Mouse (Mus musculus): ENCODE data around the gene Ints3. TPM values are rescaled to one million over a fixed set of nuclear protein-coding genes. Genes with fewer than 3 reads are reported as not detected.
A peak's percentile ranks its signal among the peaks of the same experiment; 100 is the strongest.

Ints3 gene
- 10 to 100 TPM; 15.6 to 18.0 (median 17.6) TPM for polyA plus RNA-seq (2017; shearing (Covaris generic))

- peak; percentile 99 for ATAC-seq
Measured at GRCm38 (mm10) chr3:90433381-90434020, at the start of gene Ints3. Gene Ints3 (minus strand): TSS chr3:90433622.

GRCm38 (mm10) chr3:90475831-90476611 lies 42.6 kb upstream of the Ints3 start, which contains the start of gene Ilf2:
Gene Ilf2 (plus strand): TSS chr3:90476126.
- peak; percentile 99 for ATAC-seq

DNA sequence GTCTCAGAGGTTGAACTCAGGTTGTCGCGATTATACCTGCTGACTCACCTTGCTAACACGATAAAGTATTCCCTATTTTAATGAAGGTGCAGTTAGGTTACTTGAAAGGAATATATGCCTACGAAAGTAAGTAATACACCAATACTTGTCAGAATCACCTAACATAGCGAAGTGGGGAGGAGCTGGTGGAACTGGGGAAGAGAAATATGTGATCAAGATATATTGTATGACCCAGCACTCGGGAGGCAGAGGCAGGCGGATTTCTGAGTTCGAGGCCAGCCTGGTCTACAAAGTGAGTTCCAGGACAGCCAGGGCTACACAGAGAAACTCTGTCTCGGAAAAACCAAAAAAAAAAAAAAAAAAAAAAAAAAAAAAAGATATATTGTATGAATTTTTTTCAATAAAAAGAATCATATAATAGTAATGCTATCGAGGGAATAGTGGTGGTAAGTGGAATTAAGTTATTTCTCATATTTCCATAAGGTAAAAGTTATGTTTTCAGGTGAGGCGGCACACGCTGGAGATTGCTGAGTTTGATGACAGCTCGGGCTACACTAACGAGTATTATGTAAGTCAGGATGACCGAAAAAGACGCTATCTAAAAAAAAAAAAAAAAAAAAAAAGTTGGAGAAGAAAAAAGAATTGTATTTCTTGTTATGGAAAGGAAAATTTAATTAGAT lies 41.9 kb upstream of the Ints3 start:
- ATAC-seq, result peak; percentile 5

DNA sequence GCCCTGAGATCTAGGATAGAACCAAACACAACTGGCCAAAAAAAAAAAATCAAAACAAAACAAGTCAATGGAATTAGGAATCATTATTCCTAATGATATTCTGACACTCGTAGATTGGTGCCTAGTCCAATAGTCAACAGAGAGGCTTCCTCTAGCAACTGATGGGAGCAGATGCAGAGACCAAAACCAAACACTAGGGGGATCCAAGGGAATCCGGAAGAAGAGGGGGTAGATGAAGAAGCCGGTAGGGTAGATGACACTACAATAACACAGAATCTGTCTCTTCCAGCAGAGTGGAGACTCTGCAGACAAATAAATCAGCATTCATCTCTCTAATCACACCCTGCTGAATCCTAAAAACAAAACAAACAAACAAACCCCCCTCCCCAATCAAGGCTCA lies 38.8 kb upstream of the Ints3 start:
- peak; percentile 56 for ATAC-seq

DNA sequence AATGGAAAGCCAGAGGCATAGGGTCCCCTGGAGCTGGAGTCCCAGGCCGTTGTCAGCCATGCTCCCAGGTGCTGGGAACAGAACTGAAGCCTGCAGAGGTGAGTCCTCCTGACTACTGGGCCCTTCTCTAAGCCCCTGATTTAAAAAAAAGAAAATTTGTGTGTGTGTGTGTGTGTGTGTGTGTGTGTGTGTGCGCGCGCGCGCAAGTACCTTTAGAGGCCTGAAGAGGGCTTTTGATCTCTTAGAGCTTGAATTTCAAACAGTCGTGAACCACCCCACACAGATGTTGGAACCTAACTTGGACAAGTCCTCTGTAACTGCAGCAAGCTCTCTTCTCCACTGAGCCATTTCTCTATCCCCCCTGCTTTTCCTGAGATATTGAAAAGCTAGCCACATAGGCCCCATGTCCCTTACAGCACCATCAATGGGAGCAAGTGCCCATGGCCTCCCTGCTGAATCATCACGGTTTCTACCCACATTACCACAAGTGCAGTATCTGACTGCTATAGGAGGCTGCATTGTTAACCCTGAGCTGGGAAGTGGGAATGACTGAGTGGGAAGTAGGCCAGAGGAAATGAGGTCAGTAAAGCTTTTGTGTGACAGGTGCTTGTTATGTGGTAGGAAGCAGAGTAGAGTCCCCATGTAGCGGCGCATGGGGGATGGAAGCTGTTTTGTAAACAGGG lies 34.3 kb upstream of the Ints3 start:
- ATAC-seq, result no peak

DNA sequence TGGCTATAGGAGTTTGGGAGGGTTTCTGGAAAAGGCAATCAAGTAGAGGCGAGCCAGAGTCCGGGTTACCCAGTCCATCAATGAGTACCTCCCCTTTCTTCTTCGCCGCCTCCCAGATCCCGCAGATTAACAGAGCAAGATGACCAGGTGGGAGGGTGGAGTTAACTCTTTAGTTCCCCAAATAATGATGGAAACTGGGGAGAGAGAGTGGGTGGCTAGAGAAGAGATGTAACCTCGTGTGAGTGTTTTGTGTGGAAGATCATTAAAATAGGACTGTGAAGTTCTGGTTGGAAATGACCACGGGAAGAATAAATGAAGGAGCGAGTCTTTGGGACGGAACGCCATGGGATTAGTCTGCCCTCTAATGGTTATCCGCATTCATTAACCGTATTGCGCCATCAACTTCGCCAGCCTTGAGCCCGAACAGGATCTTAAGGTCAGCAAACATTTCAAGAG lies 32.9 kb upstream of the Ints3 start:
- no peak for ATAC-seq

- peak; percentile 32 for ATAC-seq
Measured at GRCm38 (mm10) chr3:90465686-90466310, 32.4 kb upstream of the Ints3 start, which contains the start of gene Npr1. Gene Npr1 (minus strand): TSS chr3:90465866.

DNA sequence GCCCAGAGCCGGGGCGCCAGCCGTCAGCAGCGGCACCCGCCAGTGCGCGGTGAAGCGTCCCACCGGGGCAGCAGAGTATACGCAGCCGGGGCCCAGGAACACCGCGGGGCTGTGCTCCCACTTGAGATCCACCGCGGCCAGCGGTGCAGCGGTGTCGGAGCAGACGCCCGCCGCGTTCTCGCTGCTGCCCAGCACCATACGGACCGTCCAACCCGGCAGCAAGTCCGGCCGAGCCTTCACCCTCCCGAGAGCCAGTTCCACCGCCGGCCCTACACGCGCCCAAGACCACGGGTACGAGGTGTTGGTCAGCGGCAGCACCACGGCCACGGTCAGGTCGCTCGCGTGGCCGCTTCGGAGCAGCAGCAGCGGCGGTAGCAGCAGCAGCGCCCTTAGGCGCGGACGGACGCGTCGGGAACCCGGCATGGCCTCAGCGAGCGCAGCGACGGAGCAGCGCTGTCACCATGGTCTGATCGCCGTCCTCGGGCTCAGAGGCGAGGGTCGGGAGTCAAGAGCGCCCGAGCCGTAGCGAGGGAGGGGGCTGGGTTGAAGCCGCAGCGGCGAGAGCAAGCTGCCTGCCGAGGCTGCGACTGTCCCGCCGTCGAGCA lies 31.8 kb upstream of the Ints3 start:
- ATAC-seq, result peak; percentile 14

DNA sequence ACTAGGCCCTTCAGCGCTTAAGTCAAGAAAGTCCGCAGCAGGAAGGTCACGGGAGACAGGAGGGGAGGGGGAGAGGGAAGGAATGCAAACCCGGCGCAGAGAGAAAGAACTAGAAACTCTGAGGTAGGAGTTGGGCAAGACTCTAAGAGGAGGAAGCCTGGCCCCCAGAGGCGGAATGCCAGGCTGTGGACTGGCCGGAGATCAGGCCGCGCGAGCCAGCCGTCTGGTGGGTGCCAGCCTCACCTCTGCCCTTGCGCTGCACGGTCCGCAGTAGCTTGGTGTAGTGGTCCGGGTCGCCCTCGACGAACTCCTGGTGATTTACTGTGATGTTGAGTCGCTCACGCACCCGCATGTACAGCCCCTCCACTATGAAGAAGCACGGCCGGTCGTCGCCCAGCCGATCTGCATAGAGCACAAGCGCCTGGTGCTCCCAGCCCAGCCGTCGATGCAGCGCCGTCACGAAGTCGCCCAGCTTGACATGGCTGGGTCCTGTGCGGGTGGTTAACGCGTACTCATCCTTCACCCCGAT lies 31.2 kb upstream of the Ints3 start:
- no peak for ATAC-seq

GRCm38 (mm10) chr3:90462579-90462978 lies 29.2 kb upstream of the Ints3 start:
- no peak for ATAC-seq

GRCm38 (mm10) chr3:90461935-90462334 lies 28.5 kb upstream of the Ints3 start:
- no peak for ATAC-seq

- no peak for ATAC-seq
Measured at GRCm38 (mm10) chr3:90460315-90460714, 26.9 kb upstream of the Ints3 start.

DNA sequence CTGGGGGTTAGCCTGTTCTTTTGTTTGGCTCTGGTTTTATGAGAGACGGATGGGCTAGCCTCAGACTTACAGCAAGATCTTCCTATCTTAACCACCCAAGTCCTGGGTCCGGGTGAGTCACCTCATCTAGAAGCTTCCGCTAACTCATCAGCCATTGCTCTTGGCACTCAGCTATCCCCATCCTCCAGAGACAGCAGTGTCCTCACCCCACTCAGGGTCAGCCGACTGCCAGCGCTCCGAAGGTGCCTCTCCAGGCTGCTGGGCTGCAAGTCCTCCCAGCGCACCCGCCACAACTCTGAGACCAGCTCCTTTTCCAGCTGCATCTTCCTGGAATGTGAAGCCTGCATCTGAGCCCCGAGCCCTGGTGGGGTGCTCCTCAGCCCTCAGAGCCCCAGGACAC lies 26.3 kb upstream of the Ints3 start:
- ATAC-seq, result no peak

GRCm38 (mm10) chr3:90454931-90455330 lies 21.5 kb upstream of the Ints3 start:
- no peak for ATAC-seq

- peak; percentile 14 for ATAC-seq
Measured at GRCm38 (mm10) chr3:90451396-90452095, 18.1 kb upstream of the Ints3 start.

- no peak for ATAC-seq
Measured at GRCm38 (mm10) chr3:90450874-90451273, 17.5 kb upstream of the Ints3 start.

- no peak for ATAC-seq
Measured at GRCm38 (mm10) chr3:90448626-90449025, 15.2 kb upstream of the Ints3 start.

DNA sequence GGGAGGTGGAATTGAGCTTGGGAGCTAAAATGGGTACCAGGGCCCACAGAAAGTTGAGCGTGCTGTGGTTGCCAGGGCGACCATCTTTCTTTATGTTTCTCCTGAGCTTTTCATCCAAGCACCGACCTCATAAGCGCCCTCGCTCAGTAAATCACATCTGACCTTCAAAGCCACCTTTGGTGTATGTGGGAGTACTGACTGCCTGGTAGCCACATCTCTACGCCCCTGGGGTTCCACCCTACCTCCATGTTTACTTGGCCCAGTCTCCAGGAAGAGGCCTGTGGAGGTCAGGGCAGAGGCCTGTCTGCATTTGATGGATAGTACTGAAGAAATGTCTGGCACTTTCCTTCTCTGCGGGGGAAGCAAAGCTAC lies 13.7 kb upstream of the Ints3 start:
- ATAC-seq, result no peak

DNA sequence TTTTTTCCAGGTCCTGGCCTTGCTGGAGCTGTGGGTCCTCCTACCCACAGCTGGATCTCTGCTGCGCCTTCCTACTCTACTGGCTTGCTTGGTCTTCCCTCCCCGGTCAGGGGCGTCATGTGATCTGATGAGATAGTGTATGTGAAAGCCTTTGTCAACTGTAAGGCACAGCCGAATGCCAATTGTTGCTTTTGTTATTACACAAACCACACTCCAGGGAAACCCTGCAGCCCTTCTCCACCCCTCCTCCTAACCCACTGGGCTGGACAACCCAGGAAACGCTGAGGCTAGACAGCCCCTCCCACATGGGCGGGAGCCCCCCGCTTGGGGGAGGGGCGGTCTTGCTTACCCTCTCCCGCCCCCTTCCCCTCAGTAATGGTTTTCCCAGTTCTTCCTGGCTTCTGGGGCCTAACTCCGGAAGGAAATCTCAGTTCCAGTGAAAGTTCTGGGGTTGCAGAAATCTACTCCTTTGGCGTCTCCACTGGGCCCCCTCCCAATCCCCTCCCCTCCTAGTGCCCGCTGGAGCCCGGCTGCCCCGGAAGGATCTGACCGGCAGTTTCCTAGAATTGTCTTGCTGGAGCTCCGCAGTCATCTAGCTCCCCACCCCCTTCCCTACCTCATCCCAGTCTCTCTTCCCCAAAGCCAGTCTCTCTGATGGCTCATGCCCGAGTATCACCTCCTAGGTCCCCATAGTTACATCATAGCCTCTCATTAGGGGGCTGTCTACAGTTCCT lies 13.1 kb upstream of the Ints3 start:
- peak; percentile 28 for ATAC-seq

All from inflammation-experienced regulatory T-cells, adult 6 months (primary cell).